Mouse (Mus musculus) embryonic fibroblast, embryonic 13.5 days (primary cell): Measurements from ENCODE around the gene Fam160b1. TPM values are rescaled to one million over a fixed set of nuclear protein-coding genes. Genes with fewer than 3 reads are reported as not detected.
A peak's percentile ranks its signal among the peaks of the same experiment; 100 is the strongest.

Experiments
- H3K27ac ChIP-seq: 2 replicates; pipeline ENCODE4 v1.5.1; 2012; ENCODE audit warnings: low read length, control low read depth, inconsistent platforms; ENCODE audit not compliant: insufficient read depth
- H3K4me1 ChIP-seq: 2 replicates; pipeline ENCODE4 v1.6.1; 2011; ENCODE audit warnings: low read length; ENCODE audit not compliant: control insufficient read depth, insufficient read depth
- H3K4me3 ChIP-seq: 2 replicates; pipeline ENCODE4 v1.5.1; 2011; ENCODE audit warnings: mild to moderate bottlenecking, control low read depth, low read length; ENCODE audit not compliant: insufficient read depth
- CTCF ChIP-seq: IDR thresholded peaks from 2 replicates; pipeline ENCODE4 v1.5.1; 2011; ENCODE audit warnings: mild to moderate bottlenecking, control low read depth, low read length, moderate library complexity, borderline replicate concordance; ENCODE audit not compliant: insufficient read depth
- POLR2A ChIP-seq: IDR thresholded peaks from 2 replicates; pipeline ENCODE4 v1.6.1; 2011; ENCODE audit warnings: low read depth, mild to moderate bottlenecking, control low read depth, low read length, moderate library complexity
- polyA plus RNA-seq: library from polyadenylated mRNA; stranded (reverse); fragments of >200 nt; gene quantifications from 2 replicates; pipeline ENCODE4 v1.2.4, GENCODE M21; 2011; ENCODE audit warnings: low read depth; ENCODE audit not compliant: missing spikeins, insufficient read length

The Fam160b1 gene
- polyA plus RNA-seq, 1 experiment = 24.7 TPM

- Histone ChIP-seq H3K4me1 (no peaks in the 10 kb centered on the region), H3K27ac (no peak overlapping the region), H3K4me3 (no peak overlapping the region)
- TF ChIP-seq CTCF (no peak), POLR2A (no peak)
Observed at GRCm38 (mm10) chr19:57428641-57429040, 68.2 kb downstream of the Fam160b1 start.

- TF ChIP-seq POLR2A (no peak), CTCF (no peak)
- Histone ChIP-seq H3K27ac (no peak overlapping the region), H3K4me3 (no peak overlapping the region), H3K4me1 (no peaks in the 10 kb centered on the region)
Observed at GRCm38 (mm10) chr19:57429926-57430325, 69.4 kb downstream of the Fam160b1 start.

GRCm38 (mm10) chr19:57431476-57431875, 71.0 kb downstream of the Fam160b1 start:
- 0 out of 2 replicates have a peak, but pooled peaks cover 2% of the 10 kb centered on the region for H3K4me1 ChIP-seq
- TF ChIP-seq CTCF (no peak), POLR2A (no peak)
- no peak overlapping the region for H3K4me3 ChIP-seq
- H3K27ac ChIP-seq = no peak overlapping the region

GRCm38 (mm10) chr19:57434024-57434423, 73.5 kb downstream of the Fam160b1 start:
- Histone ChIP-seq H3K27ac (no peak overlapping the region), H3K4me3 (no peak overlapping the region), H3K4me1 (0 out of 2 replicates have a peak, but pooled peaks cover 4% of the 10 kb centered on the region)
- TF ChIP-seq POLR2A = no peak
- no peak for TF ChIP-seq CTCF

GRCm38 (mm10) chr19:57436586-57437021, 76.1 kb downstream of the Fam160b1 start:
- no peak for TF ChIP-seq POLR2A
- no peak for TF ChIP-seq CTCF
- Histone ChIP-seq H3K27ac (0 out of 2 replicates have a peak overlapping the region, but pooled peaks have one; percentile 12), H3K4me1 (0 out of 2 replicates have a peak, but pooled peaks cover 4% of the 10 kb centered on the region), H3K4me3 (no peak overlapping the region)

- H3K27ac ChIP-seq = 0 out of 2 replicates have a peak overlapping the region, but pooled peaks have one; percentile 12
- TF ChIP-seq CTCF = no peak
- no peak for TF ChIP-seq POLR2A
- no peak overlapping the region for H3K4me3 ChIP-seq
Observed at GRCm38 (mm10) chr19:57437042-57437441, 76.6 kb downstream of the Fam160b1 start.

More at GRCm38 (mm10) chr19:57437042-57437441, 76.6 kb downstream of the Fam160b1 start:
- H3K4me1 ChIP-seq = peaks cover 6% of the 10 kb centered on the region; the same call in 1 of the 2 replicates

Other genes starting within 250 kb of the Fam160b1 start
- gene Ablim1, start 45.8 kb upstream of the Fam160b1 start, polyA plus RNA-seq = 16.7 and 24.0 TPM in 2 replicates
- 11.8 and 14.5 TPM in 2 replicates for gene Trub1, start 92.2 kb downstream of the Fam160b1 start, polyA plus RNA-seq